11 mouse cellular contexts compared by ENCODE assay signal in genomic region chr10:96720281-96720711, GRCm38 (mm10).
DNase-seq lines count a peak whose midpoint lies in the region; ATAC-seq lines count a peak whose summit lies in the region.
"Had no signal": no experiment of that assay in that cellular context is flagged by ENCODE, and none has a peak within 500 bp of the region (broad histone marks: within the 10 kb centered on the region; RNA-seq: fewer than 3 reads in every experiment).

No protein-coding gene starts in this region.

- peaks cover 32% of the 10 kb centered on the region for H3K4me1 ChIP-seq in forebrain, embryonic 15.5 days
- peaks cover 11% of the 10 kb centered on the region; the same call in 1 of the 2 replicates for H3K4me1 ChIP-seq in forebrain, embryonic 11.5 days (replicated peaks; ENCODE audit: control insufficient read depth, insufficient read depth, low read length)

- H3K4me2 ChIP-seq in forebrain, embryonic 15.5 days (replicated peaks): no peak overlapping the region
- H3K4me2 ChIP-seq in forebrain, embryonic 11.5 days (ENCODE audit: low read depth, low read length, severe bottlenecking): no peak overlapping the region
- H3K4me2 ChIP-seq: liver, embryonic 15.5 days; neural tube, embryonic 12.5 days had no signal

- no peak for DNase-seq in forebrain, embryonic 11.5 days (ENCODE audit: low spot score)
- peak; percentile 18 to 20 for DNase-seq in left cerebral cortex, postnatal 14 days (ENCODE audit: low spot score in 2 of 2)
- no peak for DNase-seq in left cerebral cortex, adult 18-20 months (ENCODE audit: low spot score in 2 of 2)
- peak; percentile 97 for DNase-seq in Muller cell, postnatal 12 days (ENCODE audit: inconsistent ontology term)
- peak; percentile 26 to 27 for DNase-seq in layer of hippocampus, adult 8-10 months (ENCODE audit: low spot score in 2 of 2)
- DNase-seq in spleen, adult 18-20 months: no peak
- no peak for DNase-seq in cerebellum, postnatal 36 days

- no peaks in the 10 kb centered on the region for H3K36me3 ChIP-seq in forebrain, embryonic 15.5 days
- H3K36me3 ChIP-seq in forebrain, embryonic 11.5 days (ENCODE audit: control insufficient read depth, insufficient read depth, low read length): no peaks in the 10 kb centered on the region
- H3K36me3 ChIP-seq: liver, embryonic 15.5 days; neural tube, embryonic 12.5 days had no signal

- H3K27ac ChIP-seq in forebrain, embryonic 15.5 days (replicated peaks): no peak overlapping the region; the same call in 1 of the 2 replicates
- no peak overlapping the region for H3K27ac ChIP-seq in forebrain, embryonic 11.5 days (ENCODE audit: low read depth, low read length)
- H3K27ac ChIP-seq: kidney, postnatal 0 days; liver, embryonic 15.5 days; neural tube, embryonic 12.5 days had no signal

- no peaks in the 10 kb centered on the region for H3K9me3 ChIP-seq in forebrain, embryonic 15.5 days
- H3K9me3 ChIP-seq in forebrain, embryonic 11.5 days (ENCODE audit: control insufficient read depth, low read length): no peaks in the 10 kb centered on the region
- H3K9me3 ChIP-seq: liver, embryonic 15.5 days; neural tube, embryonic 12.5 days had no signal

- peak; percentile 67 for ATAC-seq in forebrain, embryonic 15.5 days (replicated peaks)
- no peak for ATAC-seq in forebrain, embryonic 11.5 days (replicated peaks; ENCODE audit: low FRiP score)

- H3K9ac ChIP-seq in forebrain, embryonic 15.5 days (replicated peaks): no peak overlapping the region
- H3K9ac ChIP-seq in forebrain, embryonic 11.5 days (ENCODE audit: low read length): no peak overlapping the region
- H3K9ac ChIP-seq: liver, embryonic 15.5 days; neural tube, embryonic 12.5 days had no signal

- H3K4me3 ChIP-seq in forebrain, embryonic 15.5 days: no peak overlapping the region
- no peak overlapping the region for H3K4me3 ChIP-seq in forebrain, embryonic 11.5 days (ENCODE audit: low read depth, low read length)
- H3K4me3 ChIP-seq: liver, embryonic 15.5 days; neural tube, embryonic 12.5 days had no signal

- intact Hi-C loops in left cerebral cortex, postnatal 14 days (cut with DNase I): loop anchor here (5.0 kb wide), 1 partner anchor 98 kb away; no protein-coding TSS in a partner anchor

- 28% methylated on average over 7 of the region's 7 CpGs for WGBS in forebrain, embryonic 15.5 days
- 73% methylated on average over 7 of the region's 7 CpGs for WGBS in forebrain, embryonic 11.5 days

- no peaks in the 10 kb centered on the region for H3K27me3 ChIP-seq in forebrain, embryonic 15.5 days
- no peaks in the 10 kb centered on the region for H3K27me3 ChIP-seq in forebrain, embryonic 11.5 days (ENCODE audit: control insufficient read depth, insufficient read depth, low read length)
- H3K27me3 ChIP-seq: liver, embryonic 15.5 days; neural tube, embryonic 12.5 days had no signal

Comparison
In these comparisons a context has a peak if more than half of its experiments do, and no peak if none do; other contexts are left out.
1. DNase-seq: peak in left cerebral cortex, postnatal 14 days (2 of 2), Muller cell, postnatal 12 days (single experiment) and layer of hippocampus, adult 8-10 months (2 of 2); none in forebrain, embryonic 11.5 days (single experiment), left cerebral cortex, adult 18-20 months (0 of 2), spleen, adult 18-20 months (0 of 2) and cerebellum, postnatal 36 days (0 of 2).